Mouse (Mus musculus) E14TG2a.4 (cell line): ENCODE data around the gene Arl5a.

Experiments used
- H3K27me3 ChIP-seq: 2 replicates; pipeline ENCODE4 v1.6.1; 2014; ENCODE audit warnings: low read length, control low read depth; ENCODE audit not compliant: insufficient read depth
- H3K36me3 ChIP-seq: 2 replicates; pipeline ENCODE4 v1.6.1; 2014; ENCODE audit warnings: low read length, control low read depth; ENCODE audit not compliant: insufficient read depth
- H3K4me1 ChIP-seq: replicated peaks from 2 replicates; pipeline ENCODE4 v1.6.1; 2014; ENCODE audit warnings: low read depth, low read length, control low read depth
- H3K4me3 ChIP-seq: replicated peaks from 2 replicates; pipeline ENCODE4 v1.5.1; 2014; ENCODE audit warnings: mild to moderate bottlenecking, low read length
- H3K9me3 ChIP-seq: 2 replicates; pipeline ENCODE4 v1.6.1; 2014; ENCODE audit warnings: low read length, control low read depth
- CTCF ChIP-seq: conservative IDR thresholded peaks from 2 replicates; pipeline ENCODE4 v1.5.1; 2014; ENCODE audit warnings: low read length
- NANOG ChIP-seq: IDR thresholded peaks from 2 replicates; pipeline ENCODE4 v1.6.1; 2014; ENCODE audit warnings: borderline replicate concordance, low read length, mixed read lengths
- POU5F1 ChIP-seq: IDR thresholded peaks from 2 replicates; pipeline ENCODE4 v1.6.1; 2014; ENCODE audit warnings: low read length, borderline replicate concordance

Arl5a gene

DNA sequence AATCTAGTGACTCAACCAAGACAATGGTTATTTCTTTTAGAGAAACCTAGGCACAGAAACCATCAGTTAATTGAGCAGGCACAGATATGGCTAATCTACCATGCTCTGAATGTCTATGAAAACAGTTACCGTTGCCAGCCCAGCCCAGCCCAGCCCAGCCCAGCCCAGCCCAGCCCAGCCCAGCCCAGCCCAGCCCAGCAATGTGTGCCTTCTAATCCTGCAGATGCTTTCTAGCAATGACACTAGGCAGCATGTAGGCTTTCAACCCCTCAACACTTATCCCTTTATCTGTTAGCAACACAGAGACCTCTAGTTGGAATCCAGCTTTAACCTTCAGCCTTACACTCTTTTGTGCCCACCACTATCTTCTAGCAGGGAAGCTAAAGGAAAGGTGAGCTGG, 24.2 kb upstream of the Arl5a start:
- H3K4me3 ChIP-seq, result no peak overlapping the region
- H3K4me1 ChIP-seq, result no peaks in the 10 kb centered on the region
- H3K9me3 ChIP-seq, result no peaks in the 10 kb centered on the region
- H3K27me3 ChIP-seq, result no peaks in the 10 kb centered on the region
- TF ChIP-seq POU5F1, result no peak
- TF ChIP-seq CTCF, result no peak
- TF ChIP-seq NANOG, result no peak
- no peaks in the 10 kb centered on the region for H3K36me3 ChIP-seq

DNA sequence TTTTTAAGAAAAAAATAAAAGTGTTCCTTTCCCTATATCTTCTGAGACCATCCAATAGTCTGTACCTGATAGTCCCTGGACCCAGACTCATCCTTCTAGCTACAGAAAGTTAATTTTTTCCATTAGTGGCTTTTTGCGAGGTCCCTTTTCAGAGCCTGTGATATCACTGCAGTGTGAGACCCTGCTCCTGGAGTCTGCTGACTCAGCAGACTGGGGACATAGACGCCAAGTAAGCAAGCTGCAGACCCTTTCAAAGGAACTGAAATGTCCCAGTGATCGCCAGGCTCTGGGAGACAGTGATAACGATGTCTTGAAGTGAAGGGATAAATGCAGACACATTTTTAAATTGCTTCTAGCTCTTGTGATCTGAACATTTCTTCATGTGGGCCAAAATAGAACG, 21.9 kb upstream of the Arl5a start:
- H3K9me3 ChIP-seq, result no peaks in the 10 kb centered on the region
- TF ChIP-seq POU5F1 (no peak), NANOG (no peak), CTCF (no peak)
- H3K4me3 ChIP-seq, result no peak overlapping the region
- peaks cover 12% of the 10 kb centered on the region for H3K4me1 ChIP-seq
- no peaks in the 10 kb centered on the region for H3K27me3 ChIP-seq
- no peaks in the 10 kb centered on the region for H3K36me3 ChIP-seq

DNA sequence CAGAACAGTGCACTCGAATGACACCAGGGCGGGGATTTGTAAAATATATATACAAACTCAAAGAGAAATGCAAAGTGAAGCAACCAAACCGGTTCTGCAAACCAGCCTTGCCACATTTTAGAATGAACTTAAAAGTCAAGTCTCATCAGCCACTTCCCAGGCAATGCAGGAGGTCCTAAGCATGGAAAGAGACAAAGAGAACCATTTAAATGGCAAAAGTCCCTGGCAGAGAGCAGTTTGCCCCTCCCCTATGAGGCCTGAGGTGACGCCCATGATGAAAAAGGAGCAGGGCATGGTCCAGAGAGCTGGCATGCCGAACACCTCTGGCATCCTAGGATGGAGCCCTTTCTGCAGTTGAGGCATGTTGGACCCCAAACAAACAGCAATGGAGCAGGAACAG, 17.4 kb upstream of the Arl5a start:
- H3K36me3 ChIP-seq, result no peaks in the 10 kb centered on the region
- TF ChIP-seq POU5F1 (no peak), CTCF (no peak), NANOG (no peak)
- H3K27me3 ChIP-seq, result no peaks in the 10 kb centered on the region
- H3K4me1 ChIP-seq, result peaks cover 17% of the 10 kb centered on the region
- peaks cover 8% of the 10 kb centered on the region for H3K9me3 ChIP-seq
- H3K4me3 ChIP-seq, result no peak overlapping the region

DNA sequence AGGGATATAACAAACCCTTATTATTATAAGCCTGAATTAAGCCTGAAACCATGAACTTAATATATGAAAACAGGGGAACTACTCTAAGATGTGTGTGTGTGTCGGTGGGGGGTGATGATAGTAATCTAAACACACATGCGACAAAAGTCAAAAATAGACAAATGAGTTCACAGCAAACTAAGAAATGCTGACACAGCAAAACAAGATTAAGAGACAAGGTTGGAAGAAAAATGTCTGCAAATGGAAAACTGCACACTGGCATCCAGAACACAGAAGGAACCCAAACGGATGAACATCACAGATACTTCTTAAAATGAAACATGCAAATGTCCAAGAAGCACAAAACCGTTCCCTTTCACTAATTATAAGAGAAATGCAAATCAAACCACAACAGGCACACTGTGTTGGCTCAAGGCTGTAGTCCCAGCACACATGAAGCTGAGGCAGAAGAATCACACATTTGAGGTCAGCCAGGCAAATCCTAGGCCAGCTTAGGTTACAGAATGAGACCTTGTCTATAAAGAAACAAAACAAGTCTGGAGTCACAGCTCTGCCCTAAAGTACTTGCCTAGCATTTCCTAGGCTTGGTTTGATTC, 15.8 kb upstream of the Arl5a start:
- peaks cover 17% of the 10 kb centered on the region for H3K4me1 ChIP-seq
- peaks cover 8% of the 10 kb centered on the region for H3K9me3 ChIP-seq
- no peaks in the 10 kb centered on the region for H3K36me3 ChIP-seq
- no peak overlapping the region for H3K4me3 ChIP-seq
- no peaks in the 10 kb centered on the region for H3K27me3 ChIP-seq
- no peak for TF ChIP-seq CTCF
- TF ChIP-seq POU5F1, result no peak
- no peak for TF ChIP-seq NANOG

DNA sequence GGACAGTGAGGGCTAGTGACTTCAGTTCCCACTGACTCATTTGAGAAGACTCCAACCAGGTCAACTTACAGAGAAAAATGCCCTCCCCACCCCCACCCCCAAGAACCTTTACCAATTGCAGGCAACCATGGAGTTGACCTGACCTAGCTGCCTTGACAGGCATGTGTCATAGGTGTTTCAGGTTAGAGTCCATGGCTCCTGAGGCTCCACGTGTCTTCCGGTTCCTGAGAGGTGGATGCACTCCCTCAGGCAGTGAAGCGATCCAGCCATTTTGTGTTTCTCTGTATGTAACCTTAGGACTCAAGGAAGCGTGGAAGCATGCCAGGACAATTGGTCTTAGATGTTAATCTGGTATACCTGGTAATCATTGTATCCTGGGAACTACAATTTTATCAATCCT, 13.7 kb upstream of the Arl5a start:
- Histone ChIP-seq H3K9me3 (peaks cover 8% of the 10 kb centered on the region), H3K36me3 (no peaks in the 10 kb centered on the region), H3K4me1 (peaks cover 17% of the 10 kb centered on the region), H3K27me3 (no peaks in the 10 kb centered on the region), H3K4me3 (no peak overlapping the region)
- TF ChIP-seq NANOG (no peak), POU5F1 (no peak)

DNA sequence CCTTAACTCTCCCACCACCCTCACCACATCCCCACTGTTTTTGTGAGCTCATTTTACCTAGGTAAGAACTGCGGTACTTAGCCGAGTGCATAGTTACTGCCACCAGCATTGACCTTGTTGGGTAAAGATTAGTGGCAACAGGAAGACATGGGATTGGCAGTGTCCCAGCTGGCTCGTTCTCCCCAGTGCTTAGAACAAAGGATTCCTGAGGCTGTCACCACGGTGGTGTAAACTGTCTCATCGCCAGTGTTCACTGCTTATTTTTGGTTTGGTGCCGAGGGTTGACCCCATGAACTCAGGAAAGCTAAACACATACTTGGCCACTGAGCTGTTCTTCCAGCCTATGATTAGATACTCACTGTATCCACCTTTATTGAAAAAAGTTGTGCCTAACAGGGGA, 13.3 kb upstream of the Arl5a start:
- Histone ChIP-seq H3K9me3 (peaks cover 8% of the 10 kb centered on the region), H3K36me3 (no peaks in the 10 kb centered on the region), H3K27me3 (no peaks in the 10 kb centered on the region), H3K4me1 (peaks cover 17% of the 10 kb centered on the region), H3K4me3 (no peak overlapping the region)
- no peak for TF ChIP-seq NANOG
- no peak for TF ChIP-seq CTCF
- TF ChIP-seq POU5F1, result no peak

DNA sequence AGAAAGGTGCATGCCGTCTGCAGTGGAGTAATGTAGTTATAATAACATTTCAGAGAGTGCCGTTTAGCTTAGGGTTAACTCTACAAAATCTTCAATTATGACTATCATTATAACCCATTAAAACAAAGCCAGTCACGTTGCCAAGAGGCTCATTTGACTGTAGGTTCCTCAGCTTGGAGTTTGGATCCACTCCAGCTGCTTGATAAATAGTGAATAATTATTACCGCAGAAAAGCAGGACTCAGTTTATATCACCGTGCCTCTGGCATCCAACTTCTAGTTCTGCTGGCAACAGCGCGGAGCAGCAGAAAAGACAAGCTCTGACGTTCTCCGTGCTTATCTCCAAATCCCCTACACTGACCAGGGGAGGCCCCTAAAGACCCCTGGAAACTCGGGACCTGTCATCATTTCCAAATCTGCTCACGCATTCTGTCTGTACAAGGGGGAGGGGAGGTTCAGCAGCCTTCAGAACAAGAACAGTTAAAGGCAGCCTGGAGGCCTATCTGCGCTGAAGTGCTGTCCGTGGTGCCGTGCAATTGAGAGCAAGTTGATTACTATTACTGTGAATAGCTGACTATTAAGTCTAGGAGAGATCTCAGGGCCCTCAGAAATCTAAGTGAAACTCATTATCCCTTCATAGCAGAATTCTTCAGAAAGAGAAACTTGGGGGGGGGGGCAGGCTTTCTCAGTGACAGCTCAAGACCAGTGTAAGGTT, 11.4 kb upstream of the Arl5a start:
- no peaks in the 10 kb centered on the region for H3K36me3 ChIP-seq
- peaks cover 8% of the 10 kb centered on the region for H3K9me3 ChIP-seq
- H3K27me3 ChIP-seq, result no peaks in the 10 kb centered on the region
- H3K4me3 ChIP-seq, result no peak overlapping the region
- TF ChIP-seq POU5F1, result no peak
- no peak for TF ChIP-seq NANOG
- no peak for TF ChIP-seq CTCF
- H3K4me1 ChIP-seq, result no peaks in the 10 kb centered on the region

DNA sequence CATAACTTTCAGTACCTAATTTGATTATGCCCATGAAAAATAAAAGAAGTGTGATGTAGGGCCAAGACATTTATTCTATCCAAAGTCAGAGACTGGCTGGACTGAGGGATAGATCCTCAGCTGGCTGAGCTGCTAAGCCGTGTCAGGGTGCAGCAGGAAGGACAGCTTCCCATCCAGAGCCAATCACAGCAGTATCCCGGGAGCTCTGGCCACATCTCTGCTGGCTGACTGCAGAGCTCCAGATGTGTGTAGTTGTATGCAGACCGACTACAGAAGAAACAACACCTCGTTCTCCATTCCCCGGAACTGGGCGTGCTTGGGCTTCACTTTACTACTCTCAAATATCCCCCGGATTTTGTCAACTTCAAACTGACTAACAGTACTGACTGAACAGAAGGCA, 8.7 kb upstream of the Arl5a start:
- Histone ChIP-seq H3K4me1 (no peaks in the 10 kb centered on the region), H3K4me3 (no peak overlapping the region), H3K27me3 (no peaks in the 10 kb centered on the region), H3K9me3 (peaks cover 1% of the 10 kb centered on the region), H3K36me3 (no peaks in the 10 kb centered on the region)
- TF ChIP-seq POU5F1 (no peak), CTCF (no peak), NANOG (no peak)
